Comparison of ENCODE assay signal across 25 mouse cellular contexts in the genomic region with DNA sequence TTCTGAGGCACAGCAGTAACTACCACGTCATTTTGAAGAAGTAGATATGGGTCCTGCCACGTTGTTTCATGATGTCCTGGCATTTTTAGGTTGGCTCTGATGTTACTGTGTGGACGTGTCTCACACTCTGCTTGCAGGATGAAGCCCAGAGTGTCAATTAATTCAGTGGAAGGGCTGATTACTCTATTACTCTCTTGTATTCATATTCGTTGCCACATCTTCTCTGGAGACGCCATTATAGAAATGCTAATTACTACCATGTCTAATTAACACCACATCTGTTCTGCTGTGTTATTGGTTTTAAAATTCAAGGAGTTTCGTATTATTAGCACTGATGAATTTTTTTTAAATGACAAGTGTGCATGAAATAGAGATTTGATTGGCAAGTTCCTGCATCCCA. TPM values are rescaled to one million over a fixed set of nuclear protein-coding genes. Genes with fewer than 3 reads are reported as not detected.
DNase-seq lines count a peak whose midpoint lies in the region; ATAC-seq and TF ChIP-seq lines count a peak whose summit lies in the region.
"Had no signal": no experiment of that assay in that cellular context is flagged by ENCODE, and none has a peak within 500 bp of the region (broad histone marks: within the 10 kb centered on the region; RNA-seq: fewer than 3 reads in every experiment).

No protein-coding gene starts in this region.

- no peak for DNase-seq in hindbrain, embryonic 11.5 days (ENCODE audit: low spot score)
- peak; percentile 14 for DNase-seq in midbrain, postnatal 0 days (ENCODE audit: low spot score)
- no peak for DNase-seq in thymus, postnatal 10 days (ENCODE audit: low spot score in 2 of 2)
- DNase-seq: adrenal gland, adult 2 months; adrenal gland, postnatal 25 days; cerebellum, adult 11 months; cerebellum, adult 8-10 months; cerebellum, postnatal 14 days; embryo, embryonic 11 days; gastrocnemius, adult 2 months; gastrocnemius, postnatal 25 days; kidney, adult 18-20 months had no signal

- H3K27me3 ChIP-seq in hindbrain, embryonic 15.5 days: no peaks in the 10 kb centered on the region
- no peaks in the 10 kb centered on the region for H3K27me3 ChIP-seq in hindbrain, embryonic 11.5 days (ENCODE audit: control insufficient read depth, insufficient read depth, low read length)
- H3K27me3 ChIP-seq in midbrain, postnatal 0 days (ENCODE audit: insufficient read depth, low read length): no peaks in the 10 kb centered on the region
- no peaks in the 10 kb centered on the region for H3K27me3 ChIP-seq in midbrain, embryonic 16.5 days (ENCODE audit: control insufficient read depth, insufficient read depth, low read depth, low read length)
- H3K27me3 ChIP-seq in forebrain, embryonic 15.5 days: no peaks in the 10 kb centered on the region
- H3K27me3 ChIP-seq in neural tube, embryonic 15.5 days (replicated peaks): no peaks in the 10 kb centered on the region
- H3K27me3 ChIP-seq: embryonic facial prominence, embryonic 15.5 days; heart, embryonic 12.5 days; intestine, embryonic 15.5 days had no signal

- no peaks in the 10 kb centered on the region for H3K4me1 ChIP-seq in hindbrain, embryonic 15.5 days (replicated peaks)
- H3K4me1 ChIP-seq in hindbrain, embryonic 11.5 days (replicated peaks; ENCODE audit: control insufficient read depth, insufficient read depth, low read length): no peaks in the 10 kb centered on the region
- no peaks in the 10 kb centered on the region for H3K4me1 ChIP-seq in midbrain, postnatal 0 days (ENCODE audit: insufficient read depth, low read length)
- H3K4me1 ChIP-seq in midbrain, embryonic 16.5 days (ENCODE audit: control insufficient read depth, insufficient read depth, low read length): no peaks in the 10 kb centered on the region
- H3K4me1 ChIP-seq in forebrain, embryonic 15.5 days: peaks cover 2% of the 10 kb centered on the region; the same call in 1 of the 2 replicates
- peaks cover 2% of the 10 kb centered on the region; the same call in 1 of the 2 replicates for H3K4me1 ChIP-seq in neural tube, embryonic 15.5 days
- H3K4me1 ChIP-seq: embryonic facial prominence, embryonic 15.5 days; heart, embryonic 12.5 days; intestine, embryonic 15.5 days had no signal

- WGBS in hindbrain, embryonic 15.5 days: 50% methylated on average over 6 of the region's 6 CpGs
- WGBS in hindbrain, embryonic 11.5 days: 81% methylated on average over 6 of the region's 6 CpGs
- 60% methylated on average over 6 of the region's 6 CpGs for WGBS in midbrain, postnatal 0 days
- 56% methylated on average over 6 of the region's 6 CpGs for whole genome bisulfite sequencing in midbrain, embryonic 16.5 days
- WGBS in forebrain, embryonic 15.5 days: 37% methylated on average over 6 of the region's 6 CpGs
- 53% methylated on average over 6 of the region's 6 CpGs for WGBS in neural tube, embryonic 15.5 days

- 0 out of 2 replicates have a peak overlapping the region, but pooled peaks have one; percentile 0 for H3K27ac ChIP-seq in hindbrain, embryonic 15.5 days (replicated peaks)
- no peak overlapping the region for H3K27ac ChIP-seq in hindbrain, embryonic 11.5 days (ENCODE audit: low read depth, low read length)
- H3K27ac ChIP-seq in midbrain, postnatal 0 days (ENCODE audit: low read depth, low read length): no peak overlapping the region
- H3K27ac ChIP-seq in midbrain, embryonic 16.5 days (ENCODE audit: low read length): no peak overlapping the region
- peak overlapping the region; percentile 44 for H3K27ac ChIP-seq in forebrain, embryonic 15.5 days (replicated peaks)
- H3K27ac ChIP-seq in neural tube, embryonic 15.5 days (replicated peaks): peak overlapping the region; percentile 45; the same call in 1 of the 2 replicates
- H3K27ac ChIP-seq: embryonic facial prominence, embryonic 15.5 days; gastrocnemius, adult 2 months; intestine, embryonic 15.5 days had no signal

- H3K36me3 ChIP-seq in hindbrain, embryonic 15.5 days: no peaks in the 10 kb centered on the region
- no peaks in the 10 kb centered on the region for H3K36me3 ChIP-seq in hindbrain, embryonic 11.5 days (ENCODE audit: control insufficient read depth, insufficient read depth, low read length)
- no peaks in the 10 kb centered on the region for H3K36me3 ChIP-seq in midbrain, postnatal 0 days (ENCODE audit: insufficient read depth, low read length)
- no peaks in the 10 kb centered on the region for H3K36me3 ChIP-seq in midbrain, embryonic 16.5 days (ENCODE audit: control insufficient read depth, insufficient read depth, low read length)
- H3K36me3 ChIP-seq in forebrain, embryonic 15.5 days: no peaks in the 10 kb centered on the region
- no peaks in the 10 kb centered on the region for H3K36me3 ChIP-seq in neural tube, embryonic 15.5 days
- H3K36me3 ChIP-seq: embryonic facial prominence, embryonic 15.5 days; heart, embryonic 12.5 days; intestine, embryonic 15.5 days had no signal

- no peak overlapping the region for H3K9ac ChIP-seq in hindbrain, embryonic 15.5 days
- no peak overlapping the region for H3K9ac ChIP-seq in hindbrain, embryonic 11.5 days (ENCODE audit: low read depth, low read length)
- no peak overlapping the region for H3K9ac ChIP-seq in midbrain, postnatal 0 days (replicated peaks; ENCODE audit: low read length, poor library complexity, severe bottlenecking)
- H3K9ac ChIP-seq in midbrain, embryonic 16.5 days (ENCODE audit: low read depth, low read length): no peak overlapping the region
- no peak overlapping the region for H3K9ac ChIP-seq in forebrain, embryonic 15.5 days (replicated peaks)
- H3K9ac ChIP-seq in neural tube, embryonic 15.5 days (replicated peaks): no peak overlapping the region
- H3K9ac ChIP-seq: embryonic facial prominence, embryonic 15.5 days; heart, embryonic 12.5 days; intestine, embryonic 15.5 days had no signal

- H3K4me2 ChIP-seq in hindbrain, embryonic 15.5 days: no peak overlapping the region
- H3K4me2 ChIP-seq in hindbrain, embryonic 11.5 days (replicated peaks; ENCODE audit: low read depth, low read length): no peak overlapping the region
- H3K4me2 ChIP-seq in midbrain, postnatal 0 days (ENCODE audit: low read depth, low read length, poor library complexity, severe bottlenecking): no peak overlapping the region
- H3K4me2 ChIP-seq in midbrain, embryonic 16.5 days (ENCODE audit: low read length): no peak overlapping the region
- H3K4me2 ChIP-seq in forebrain, embryonic 15.5 days (replicated peaks): no peak overlapping the region
- H3K4me2 ChIP-seq in neural tube, embryonic 15.5 days: no peak overlapping the region
- H3K4me2 ChIP-seq: embryonic facial prominence, embryonic 15.5 days; heart, embryonic 12.5 days; intestine, embryonic 15.5 days had no signal

- H3K9me3 ChIP-seq in hindbrain, embryonic 15.5 days: no peaks in the 10 kb centered on the region
- no peaks in the 10 kb centered on the region for H3K9me3 ChIP-seq in hindbrain, embryonic 11.5 days (ENCODE audit: control insufficient read depth, low read length)
- no peaks in the 10 kb centered on the region for H3K9me3 ChIP-seq in midbrain, postnatal 0 days (ENCODE audit: low read length)
- H3K9me3 ChIP-seq in midbrain, embryonic 16.5 days (replicated peaks; ENCODE audit: control insufficient read depth, low read length, poor library complexity, severe bottlenecking): no peaks in the 10 kb centered on the region
- H3K9me3 ChIP-seq in forebrain, embryonic 15.5 days: no peaks in the 10 kb centered on the region
- no peaks in the 10 kb centered on the region for H3K9me3 ChIP-seq in neural tube, embryonic 15.5 days (replicated peaks)
- H3K9me3 ChIP-seq: embryonic facial prominence, embryonic 15.5 days; intestine, embryonic 15.5 days had no signal

- H3K4me3 ChIP-seq in hindbrain, embryonic 15.5 days: no peak overlapping the region
- H3K4me3 ChIP-seq in hindbrain, embryonic 11.5 days (ENCODE audit: low read depth, low read length): no peak overlapping the region
- H3K4me3 ChIP-seq in midbrain, postnatal 0 days (ENCODE audit: low read depth, low read length): no peak overlapping the region
- no peak overlapping the region for H3K4me3 ChIP-seq in midbrain, embryonic 16.5 days (ENCODE audit: low read depth, low read length)
- no peak overlapping the region for H3K4me3 ChIP-seq in forebrain, embryonic 15.5 days
- no peak overlapping the region for H3K4me3 ChIP-seq in neural tube, embryonic 15.5 days (replicated peaks)
- H3K4me3 ChIP-seq: embryonic facial prominence, embryonic 15.5 days; erythroblast, embryonic 14.5 days; gastrocnemius, adult 2 months; heart, embryonic 12.5 days; intestine, embryonic 15.5 days had no signal

- TF ChIP-seq CTCF in midbrain, postnatal 0 days (IDR thresholded peaks at IDR 0.05): no peak

- no peak for ATAC-seq in hindbrain, embryonic 15.5 days (ENCODE audit: low FRiP score, low read depth)
- ATAC-seq in hindbrain, embryonic 11.5 days (ENCODE audit: low FRiP score): no peak
- ATAC-seq in midbrain, postnatal 0 days (ENCODE audit: low FRiP score): no peak
- no peak for ATAC-seq in midbrain, embryonic 16.5 days
- peak; percentile 67; the same call in 1 of the 2 replicates for ATAC-seq in forebrain, embryonic 15.5 days (replicated peaks)
- peak; percentile 57; the same call in 1 of the 2 replicates for ATAC-seq in neural tube, embryonic 15.5 days (ENCODE audit: low FRiP score)
- ATAC-seq: intestine, embryonic 15.5 days had no signal

RNA-seq across cellular contexts. Expression of gene Cck, which starts 30.7 kb away (rescaled TPM):
- polyA plus RNA-seq in hindbrain, embryonic 15.5 days (2015; fragmentation: Nextera tagmentation; extraction: Ambion mirVana): 70.3 and 71.8 TPM in 2 replicates
- polyA plus RNA-seq in hindbrain, embryonic 11.5 days (2014; fragmentation: Nextera tagmentation; extraction: Ambion mirVana): 0.68 and 1.0 TPM in 2 replicates
- total RNA-seq in midbrain, postnatal 0 days (2014; rRNA removed): 87.3 and 185 TPM in 2 replicates
- 75.4 and 82.9 TPM in 2 replicates for polyA plus RNA-seq in midbrain, postnatal 0 days (2015; fragmentation: Nextera tagmentation; extraction: Ambion mirVana)
- 26.5 and 41.5 TPM in 2 replicates for polyA plus RNA-seq in midbrain, embryonic 16.5 days (2015; fragmentation: Nextera tagmentation; extraction: Ambion mirVana)
- 30.0 and 35.0 TPM in 2 replicates for polyA plus RNA-seq in forebrain, embryonic 15.5 days (2015; fragmentation: Nextera tagmentation; extraction: Ambion mirVana)
- 102 and 127 TPM in 2 replicates for polyA plus RNA-seq in neural tube, embryonic 15.5 days (2015; fragmentation: Nextera tagmentation; extraction: Ambion mirVana)
- total RNA-seq: adrenal gland, postnatal 25 days; common myeloid progenitor, adult 5-6 weeks; ES-E14; gastrocnemius, adult 2 months; granulocyte monocyte progenitor cell, adult 5-6 weeks; heart, adult 8-10 months; heart, postnatal 25 days had no signal
- polyA plus RNA-seq: erythroblast, embryonic 14.5 days had no signal

Comparison
In these comparisons a context has a peak if more than half of its experiments do, and no peak if none do; other contexts are left out.
1. H3K27ac ChIP-seq: peak in hindbrain, embryonic 15.5 days (single experiment), forebrain, embryonic 15.5 days (single experiment) and neural tube, embryonic 15.5 days (single experiment); none in hindbrain, embryonic 11.5 days (single experiment), midbrain, postnatal 0 days (single experiment) and midbrain, embryonic 16.5 days (single experiment).
2. RNA of gene Cck, which starts 30.7 kb away (polyA plus RNA-seq): 102 to 127 TPM in neural tube, embryonic 15.5 days, 75.4 to 82.9 TPM in midbrain, postnatal 0 days, 70.3 to 71.8 TPM in hindbrain, embryonic 15.5 days, 26.5 to 41.5 TPM in midbrain, embryonic 16.5 days and 30.0 to 35.0 TPM in forebrain, embryonic 15.5 days; 0.68 to 1.0 TPM in hindbrain, embryonic 11.5 days; every median in the first group is over 10 times any median in the second.
3. ATAC-seq: peak in forebrain, embryonic 15.5 days (single experiment) and neural tube, embryonic 15.5 days (single experiment); none in hindbrain, embryonic 15.5 days (single experiment), hindbrain, embryonic 11.5 days (single experiment), midbrain, postnatal 0 days (single experiment) and midbrain, embryonic 16.5 days (single experiment).